Mouse (Mus musculus): Measurements from ENCODE around the gene Upk1a. TPM values are rescaled to one million over a fixed set of nuclear protein-coding genes. Genes with fewer than 3 reads are reported as not detected.

The Upk1a gene
- polyA plus RNA-seq, 1 experiment from 2014 or later = 0.47 TPM

DNA sequence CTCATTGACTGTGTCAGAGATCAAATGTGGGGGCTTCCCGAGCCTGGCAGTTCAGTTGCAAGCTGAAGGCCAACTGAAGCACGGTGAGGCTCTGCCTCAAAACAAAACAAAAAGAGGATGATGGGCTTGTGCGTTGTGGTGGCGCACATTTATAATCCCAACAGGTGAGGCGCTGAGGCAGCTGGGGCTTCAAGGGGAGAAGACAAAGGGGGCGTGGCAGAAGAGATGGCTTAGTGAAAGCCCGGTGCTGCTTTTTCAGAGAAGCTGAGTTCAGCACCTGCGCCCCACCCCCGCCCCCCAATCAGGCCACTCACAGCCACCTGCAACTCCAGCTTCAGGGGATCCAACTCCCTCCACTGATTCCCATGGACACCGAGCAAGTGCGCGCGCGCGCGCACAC is 4.2 kb downstream of the Upk1a start:
- Histone ChIP-seq H3K36me3 (ENCODE audit: control insufficient read depth, insufficient read depth, low read length) (no peaks in the 10 kb centered on the region), H3K9ac (ENCODE audit: low read depth, low read length) (no peak overlapping the region), H3K27me3 (ENCODE audit: control insufficient read depth, insufficient read depth, low read length) (0 out of 2 replicates have a peak, but pooled peaks cover 3% of the 10 kb centered on the region), H3K9me3 (replicated peaks; ENCODE audit: control insufficient read depth, low read length) (no peaks in the 10 kb centered on the region), H3K4me1 (ENCODE audit: control insufficient read depth, insufficient read depth, low read length) (peaks cover 6% of the 10 kb centered on the region; the same call in 1 of the 2 replicates), H3K4me2 (no peak overlapping the region), H3K27ac (ENCODE audit: low read depth, low read length) (no peak overlapping the region), H3K4me3 (ENCODE audit: low read depth, low read length) (no peak overlapping the region)
- ATAC-seq (replicated peaks; ENCODE audit: insufficient number of reproducible peaks, low FRiP score, low TSS enrichment) = no peak
- WGBS (ENCODE audit: insufficient replicate concordance) = 51% methylated on average over 16 of the region's 16 CpGs

- Histone ChIP-seq H3K4me2 (no peak overlapping the region), H3K27ac (ENCODE audit: low read depth, low read length) (no peak overlapping the region), H3K36me3 (ENCODE audit: control insufficient read depth, insufficient read depth, low read length) (no peaks in the 10 kb centered on the region), H3K4me1 (ENCODE audit: control insufficient read depth, insufficient read depth, low read length) (peaks cover 6% of the 10 kb centered on the region; the same call in 1 of the 2 replicates), H3K9ac (ENCODE audit: low read depth, low read length) (no peak overlapping the region), H3K4me3 (ENCODE audit: low read depth, low read length) (no peak overlapping the region), H3K9me3 (replicated peaks; ENCODE audit: control insufficient read depth, low read length) (no peaks in the 10 kb centered on the region), H3K27me3 (ENCODE audit: control insufficient read depth, insufficient read depth, low read length) (0 out of 2 replicates have a peak, but pooled peaks cover 3% of the 10 kb centered on the region)
- no peak for ATAC-seq (replicated peaks; ENCODE audit: insufficient number of reproducible peaks, low FRiP score, low TSS enrichment)
- WGBS (ENCODE audit: insufficient replicate concordance) = 21% methylated on average over 8 of the region's 8 CpGs
Observed at GRCm38 (mm10) chr7:30607706-30608309, 4.8 kb downstream of the Upk1a start.

GRCm38 (mm10) chr7:30604944-30605343 is 7.7 kb downstream of the Upk1a start:
- WGBS (ENCODE audit: insufficient replicate concordance) = 76% methylated on average over 8 of the region's 8 CpGs

DNA sequence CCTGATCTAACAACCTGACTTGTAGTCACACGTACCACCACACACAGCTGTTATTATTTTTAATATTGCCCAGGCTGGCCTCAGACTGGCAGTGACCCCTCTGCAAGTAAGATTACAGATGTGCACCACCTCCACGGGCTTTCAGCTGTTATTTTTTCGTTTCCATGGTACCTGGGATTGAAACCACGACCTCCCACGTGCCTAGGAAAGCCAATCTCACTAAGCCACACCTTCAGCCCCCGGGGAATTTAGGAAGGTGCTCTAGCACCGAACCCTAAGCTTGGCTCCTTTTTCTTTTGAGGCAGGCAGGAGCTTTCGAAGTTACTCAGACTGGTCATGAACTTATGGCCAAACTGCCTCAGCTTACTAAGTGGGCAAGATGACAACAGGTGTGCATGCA is 8.2 kb downstream of the Upk1a start:
- Histone ChIP-seq H3K9ac (ENCODE audit: low read depth, low read length) (no peak overlapping the region), H3K4me2 (no peak overlapping the region), H3K4me1 (ENCODE audit: control insufficient read depth, insufficient read depth, low read length) (no peaks in the 10 kb centered on the region), H3K27ac (ENCODE audit: low read depth, low read length) (no peak overlapping the region), H3K36me3 (ENCODE audit: control insufficient read depth, insufficient read depth, low read length) (no peaks in the 10 kb centered on the region), H3K4me3 (ENCODE audit: low read depth, low read length) (no peak overlapping the region), H3K9me3 (replicated peaks; ENCODE audit: control insufficient read depth, low read length) (no peaks in the 10 kb centered on the region), H3K27me3 (ENCODE audit: control insufficient read depth, insufficient read depth, low read length) (0 out of 2 replicates have a peak, but pooled peaks cover 3% of the 10 kb centered on the region)
- no peak for ATAC-seq (replicated peaks; ENCODE audit: insufficient number of reproducible peaks, low FRiP score, low TSS enrichment)
- WGBS (ENCODE audit: insufficient replicate concordance) = 54% methylated on average over 8 of the region's 8 CpGs

More at GRCm38 (mm10) chr7:30604944-30605343, 7.7 kb downstream of the Upk1a start:
- Histone ChIP-seq H3K4me1 (ENCODE audit: control insufficient read depth, insufficient read depth, low read length) (peaks cover 2% of the 10 kb centered on the region; the same call in 1 of the 2 replicates), H3K27ac (ENCODE audit: low read depth, low read length) (no peak overlapping the region), H3K9me3 (replicated peaks; ENCODE audit: control insufficient read depth, low read length) (no peaks in the 10 kb centered on the region), H3K27me3 (ENCODE audit: control insufficient read depth, insufficient read depth, low read length) (0 out of 2 replicates have a peak, but pooled peaks cover 3% of the 10 kb centered on the region), H3K9ac (ENCODE audit: low read depth, low read length) (no peak overlapping the region), H3K36me3 (ENCODE audit: control insufficient read depth, insufficient read depth, low read length) (no peaks in the 10 kb centered on the region), H3K4me3 (ENCODE audit: low read depth, low read length) (no peak overlapping the region), H3K4me2 (no peak overlapping the region)
- ATAC-seq (replicated peaks; ENCODE audit: insufficient number of reproducible peaks, low FRiP score, low TSS enrichment) = no peak

DNA sequence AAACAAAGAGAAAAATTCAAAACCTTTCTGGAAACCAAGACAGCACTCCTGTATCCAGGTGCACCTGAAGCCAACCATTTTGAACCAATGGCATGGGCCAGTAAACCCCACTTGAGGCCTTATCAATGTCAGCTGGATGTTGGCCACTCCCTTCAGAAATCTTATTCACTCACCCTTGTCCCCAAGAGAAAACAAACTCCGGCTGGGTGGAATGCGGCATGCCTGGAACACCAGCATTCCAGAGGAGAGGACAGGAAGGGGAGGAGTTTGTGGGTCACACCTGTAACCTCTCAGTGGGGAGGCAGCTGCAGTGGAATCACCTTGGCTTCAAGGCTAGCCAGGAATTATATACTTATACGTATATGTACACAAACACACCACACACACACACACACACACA is 10.1 kb downstream of the Upk1a start:
- ATAC-seq (replicated peaks; ENCODE audit: insufficient number of reproducible peaks, low FRiP score, low TSS enrichment) = no peak
- H3K27ac ChIP-seq (ENCODE audit: low read depth, low read length) = no peak overlapping the region
- WGBS (ENCODE audit: insufficient replicate concordance) = 25% methylated on average over 3 of the region's 3 CpGs
- no peak overlapping the region for H3K9ac ChIP-seq (ENCODE audit: low read depth, low read length)
- H3K4me3 ChIP-seq (ENCODE audit: low read depth, low read length) = no peak overlapping the region
- no peaks in the 10 kb centered on the region for H3K27me3 ChIP-seq (ENCODE audit: control insufficient read depth, insufficient read depth, low read length)
- H3K9me3 ChIP-seq (replicated peaks; ENCODE audit: control insufficient read depth, low read length) = no peaks in the 10 kb centered on the region
- no peak overlapping the region for H3K4me2 ChIP-seq
- H3K36me3 ChIP-seq (ENCODE audit: control insufficient read depth, insufficient read depth, low read length) = no peaks in the 10 kb centered on the region
- no peaks in the 10 kb centered on the region for H3K4me1 ChIP-seq (ENCODE audit: control insufficient read depth, insufficient read depth, low read length)

- Histone ChIP-seq H3K4me3 (ENCODE audit: low read depth, low read length) (no peak overlapping the region), H3K9me3 (replicated peaks; ENCODE audit: control insufficient read depth, low read length) (no peaks in the 10 kb centered on the region), H3K27ac (ENCODE audit: low read depth, low read length) (no peak overlapping the region), H3K4me2 (no peak overlapping the region), H3K36me3 (ENCODE audit: control insufficient read depth, insufficient read depth, low read length) (no peaks in the 10 kb centered on the region), H3K9ac (ENCODE audit: low read depth, low read length) (no peak overlapping the region), H3K27me3 (ENCODE audit: control insufficient read depth, insufficient read depth, low read length) (no peaks in the 10 kb centered on the region), H3K4me1 (ENCODE audit: control insufficient read depth, insufficient read depth, low read length) (no peaks in the 10 kb centered on the region)
- 75% methylated on average over 7 of the region's 7 CpGs for WGBS (ENCODE audit: insufficient replicate concordance)
- no peak for ATAC-seq (replicated peaks; ENCODE audit: insufficient number of reproducible peaks, low FRiP score, low TSS enrichment)
Observed at GRCm38 (mm10) chr7:30600651-30601050, 12.0 kb downstream of the Upk1a start.

- Histone ChIP-seq H3K4me3 (ENCODE audit: low read depth, low read length) (no peak overlapping the region), H3K36me3 (ENCODE audit: control insufficient read depth, insufficient read depth, low read length) (no peaks in the 10 kb centered on the region), H3K27me3 (ENCODE audit: control insufficient read depth, insufficient read depth, low read length) (no peaks in the 10 kb centered on the region), H3K4me2 (peak overlapping the region; percentile 46), H3K27ac (ENCODE audit: low read depth, low read length) (no peak overlapping the region), H3K9ac (ENCODE audit: low read depth, low read length) (no peak overlapping the region; the same call in 1 of the 2 replicates), H3K4me1 (ENCODE audit: control insufficient read depth, insufficient read depth, low read length) (no peaks in the 10 kb centered on the region), H3K9me3 (replicated peaks; ENCODE audit: control insufficient read depth, low read length) (no peaks in the 10 kb centered on the region)
- peak; percentile 92 for ATAC-seq (replicated peaks; ENCODE audit: insufficient number of reproducible peaks, low FRiP score, low TSS enrichment)
- 2% methylated on average over 16 of the region's 16 CpGs for WGBS (ENCODE audit: insufficient replicate concordance)
Observed at GRCm38 (mm10) chr7:30599933-30600353, 12.7 kb downstream of the Upk1a start.

GRCm38 (mm10) chr7:30598786-30599185 is 13.9 kb downstream of the Upk1a start, which contains the start of gene Zbtb32:
Zbtb32 (minus strand) TSS chr7:30598909.
- Histone ChIP-seq H3K36me3 (ENCODE audit: control insufficient read depth, insufficient read depth, low read length) (no peaks in the 10 kb centered on the region), H3K4me2 (peak within 1 kb of the TSS; percentile 34), H3K27me3 (ENCODE audit: control insufficient read depth, insufficient read depth, low read length) (no peaks in the 10 kb centered on the region), H3K9me3 (replicated peaks; ENCODE audit: control insufficient read depth, low read length) (no peaks in the 10 kb centered on the region), H3K27ac (ENCODE audit: low read depth, low read length) (no peak within 1 kb of the TSS), H3K4me1 (ENCODE audit: control insufficient read depth, insufficient read depth, low read length) (no peaks in the 10 kb centered on the region), H3K9ac (ENCODE audit: low read depth, low read length) (no peak within 1 kb of the TSS), H3K4me3 (ENCODE audit: low read depth, low read length) (no peak within 1 kb of the TSS)
- 86% methylated on average over 12 of the region's 12 CpGs for WGBS (ENCODE audit: insufficient replicate concordance)
- no peak for ATAC-seq (replicated peaks; ENCODE audit: insufficient number of reproducible peaks, low FRiP score, low TSS enrichment)

- H3K4me1 ChIP-seq (ENCODE audit: control insufficient read depth, insufficient read depth, low read length) = no peaks in the 10 kb centered on the region
- H3K9me3 ChIP-seq (replicated peaks; ENCODE audit: control insufficient read depth, low read length) = no peaks in the 10 kb centered on the region
- 0 out of 2 replicates have a peak, but pooled peaks cover 4% of the 10 kb centered on the region for H3K27me3 ChIP-seq (ENCODE audit: control insufficient read depth, insufficient read depth, low read length)
- no peak overlapping the region for H3K4me3 ChIP-seq (ENCODE audit: low read depth, low read length)
- H3K27ac ChIP-seq (ENCODE audit: low read depth, low read length) = no peak overlapping the region
- H3K4me2 ChIP-seq = no peak overlapping the region
- WGBS (ENCODE audit: insufficient replicate concordance) = 72% methylated on average over 5 of the region's 5 CpGs
- no peak overlapping the region for H3K9ac ChIP-seq (ENCODE audit: low read depth, low read length)
- no peak for ATAC-seq (replicated peaks; ENCODE audit: insufficient number of reproducible peaks, low FRiP score, low TSS enrichment)
- no peaks in the 10 kb centered on the region for H3K36me3 ChIP-seq (ENCODE audit: control insufficient read depth, insufficient read depth, low read length)
Observed at GRCm38 (mm10) chr7:30596811-30597210, 15.8 kb downstream of the Upk1a start.

All from heart, embryonic 11.5 days (tissue).